Mouse (Mus musculus) lung, adult 18-20 months (tissue): ENCODE measurements around the gene Cln5.
A peak's percentile ranks its signal among the peaks of the same experiment; 100 is the strongest.

ENCODE experiments used
- DNase-seq, 2 experiments: peaks; one replicate each; pipeline ENCODE4 v3.0.0; 2022; ENCODE audit warnings: mixed read lengths in 2 of 2

The Cln5 gene

DNA sequence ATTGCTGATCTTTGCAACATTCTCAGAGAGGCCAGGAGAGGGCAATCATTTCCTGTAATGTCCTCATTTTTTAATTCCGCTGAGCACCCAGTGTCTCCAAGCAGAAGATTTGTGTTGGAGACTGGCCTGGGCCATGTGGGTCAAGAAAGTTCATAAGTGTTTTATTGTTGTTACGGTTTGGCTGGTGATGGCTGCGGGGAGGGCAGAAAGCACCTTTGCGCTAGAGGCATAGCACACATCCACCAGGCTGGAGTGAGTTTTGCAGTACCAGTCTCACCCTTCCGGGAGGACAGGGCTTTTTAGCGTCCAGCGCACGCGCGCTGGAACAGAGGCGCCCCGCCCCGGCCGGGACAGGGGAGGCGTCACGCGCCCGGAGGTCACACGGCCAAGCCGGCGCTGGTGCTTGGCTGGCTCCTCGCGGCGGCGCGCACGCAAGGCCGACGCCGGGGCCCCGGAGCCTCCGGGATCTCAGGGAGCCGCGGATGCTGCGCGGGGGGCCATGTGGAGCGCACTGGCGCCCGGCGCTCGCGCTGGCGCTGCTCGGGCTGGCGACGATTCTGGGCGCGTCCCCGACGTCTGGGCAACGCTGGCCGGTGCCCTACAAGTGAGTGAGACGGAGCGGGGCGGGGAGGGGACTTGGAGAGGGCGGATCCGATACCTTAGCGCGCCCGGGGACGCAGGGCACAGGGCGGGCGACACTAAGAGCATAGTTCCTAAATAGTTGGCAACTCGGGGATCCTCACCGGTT lies at the start of gene Cln5:
TSS of gene Cln5 (plus strand) at position 353 of the 748 bp plus-strand sequence.
- peak; percentile 95 to 97 for DNase-seq

DNA sequence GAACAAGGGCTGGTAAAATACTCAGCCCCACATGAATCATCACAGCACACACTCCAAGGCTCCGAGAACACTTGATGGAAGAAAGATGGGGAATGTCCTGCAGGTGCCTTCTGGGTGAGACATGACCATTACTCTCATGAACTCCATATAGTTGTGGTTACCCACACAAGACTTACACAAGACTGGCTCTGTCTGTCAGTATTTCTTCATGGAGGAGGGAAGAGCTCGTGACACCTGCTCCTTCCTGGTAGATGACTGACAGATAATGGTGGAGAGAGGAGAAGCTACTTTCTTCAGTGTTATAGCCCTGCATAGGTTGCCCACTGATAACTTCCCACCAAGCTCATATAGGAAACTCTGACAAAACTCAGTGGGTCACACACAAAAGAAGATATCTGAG lies 40.8 kb upstream of the Cln5 start:
- DNase-seq = no peak

DNA sequence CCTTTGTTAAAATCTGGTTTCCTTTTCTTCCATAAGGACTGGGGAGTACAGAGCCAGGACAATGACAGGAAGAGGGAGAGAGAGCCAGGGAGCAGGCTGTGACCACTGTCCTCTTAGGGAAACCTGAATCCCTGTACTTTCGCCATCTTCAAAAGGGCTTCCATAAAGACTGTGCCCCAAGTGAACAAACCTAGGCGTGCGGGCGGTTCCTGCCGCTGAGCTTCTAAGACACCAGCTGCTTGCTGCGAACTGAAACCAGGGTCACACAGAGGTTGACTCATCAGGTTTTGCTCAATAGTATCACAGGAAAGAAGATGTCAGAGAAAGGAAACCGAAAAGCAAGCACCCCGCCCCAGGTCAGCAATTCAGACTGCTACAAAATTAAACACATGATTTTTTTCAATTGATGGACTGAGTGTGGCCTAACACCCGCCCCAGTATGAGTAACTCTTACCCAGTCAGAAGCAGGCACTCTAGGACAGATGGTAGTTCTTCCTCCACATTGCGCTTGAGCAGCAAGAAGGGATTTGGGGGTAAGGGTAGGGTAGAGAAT lies 36.7 kb upstream of the Cln5 start:
- peak; percentile 39 to 40 for DNase-seq

DNA sequence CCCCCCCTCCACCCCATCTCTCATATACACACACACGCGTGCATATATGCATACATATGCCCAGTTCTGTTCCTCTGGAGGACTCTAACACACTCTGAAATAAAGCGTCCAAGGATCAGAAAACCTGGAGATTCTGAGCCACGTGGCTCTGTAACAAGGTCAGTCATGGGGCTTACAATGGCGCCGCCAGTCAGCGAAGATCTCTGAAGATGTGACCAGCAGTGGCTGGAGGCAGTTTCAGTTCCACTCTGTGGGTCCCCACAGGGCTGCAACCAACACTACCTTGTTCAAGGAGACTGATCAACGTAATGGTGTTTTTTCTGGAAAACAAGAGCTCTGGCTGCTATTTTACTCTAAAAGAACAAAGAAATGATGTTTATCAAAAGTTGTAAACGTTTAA lies 35.9 kb upstream of the Cln5 start:
- DNase-seq = peak in 1 of 2 experiments; percentile 29

DNA sequence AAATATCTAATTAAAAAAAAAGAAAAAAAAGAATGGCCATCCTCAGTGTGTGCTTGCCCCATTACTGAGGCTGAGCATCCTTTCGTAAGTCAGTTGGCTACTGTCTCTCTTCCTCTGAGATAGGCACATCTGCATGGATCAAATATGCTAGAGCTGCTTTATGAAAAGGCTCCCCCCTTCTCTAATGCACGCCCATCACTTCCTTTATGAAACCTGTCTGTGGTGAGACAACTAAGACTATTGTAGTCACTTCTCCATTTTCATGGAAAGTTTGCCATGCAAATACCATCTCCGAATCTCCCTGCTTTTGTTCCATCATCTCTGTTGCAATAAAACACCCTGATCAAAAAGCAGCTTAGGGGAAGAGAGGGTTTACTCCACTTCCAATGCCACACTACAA lies 33.0 kb upstream of the Cln5 start:
- no peak for DNase-seq

DNA sequence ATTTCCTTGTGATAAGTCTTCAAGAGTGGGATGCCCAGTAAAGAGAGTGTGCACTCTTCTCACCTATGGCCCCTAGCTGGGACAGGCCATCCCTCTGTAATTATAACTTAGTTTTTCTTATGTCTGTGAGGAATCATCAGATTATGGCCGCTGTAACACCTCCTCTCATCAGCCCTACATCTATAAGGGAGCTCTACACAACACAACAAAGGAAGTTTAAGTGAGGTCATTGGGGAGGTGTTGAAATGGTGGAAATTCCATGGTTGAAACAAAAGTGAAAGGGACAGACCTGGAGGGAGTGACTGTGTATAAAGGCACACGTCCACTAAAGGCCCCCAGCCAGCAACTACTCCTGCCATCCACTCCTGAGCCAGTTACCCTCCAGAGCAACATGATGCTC lies 23.3 kb upstream of the Cln5 start, which contains the start of gene Acod1:
TSS of gene Acod1 (plus strand) at position 301 of the 400 bp plus-strand sequence.
- no peak for DNase-seq

DNA sequence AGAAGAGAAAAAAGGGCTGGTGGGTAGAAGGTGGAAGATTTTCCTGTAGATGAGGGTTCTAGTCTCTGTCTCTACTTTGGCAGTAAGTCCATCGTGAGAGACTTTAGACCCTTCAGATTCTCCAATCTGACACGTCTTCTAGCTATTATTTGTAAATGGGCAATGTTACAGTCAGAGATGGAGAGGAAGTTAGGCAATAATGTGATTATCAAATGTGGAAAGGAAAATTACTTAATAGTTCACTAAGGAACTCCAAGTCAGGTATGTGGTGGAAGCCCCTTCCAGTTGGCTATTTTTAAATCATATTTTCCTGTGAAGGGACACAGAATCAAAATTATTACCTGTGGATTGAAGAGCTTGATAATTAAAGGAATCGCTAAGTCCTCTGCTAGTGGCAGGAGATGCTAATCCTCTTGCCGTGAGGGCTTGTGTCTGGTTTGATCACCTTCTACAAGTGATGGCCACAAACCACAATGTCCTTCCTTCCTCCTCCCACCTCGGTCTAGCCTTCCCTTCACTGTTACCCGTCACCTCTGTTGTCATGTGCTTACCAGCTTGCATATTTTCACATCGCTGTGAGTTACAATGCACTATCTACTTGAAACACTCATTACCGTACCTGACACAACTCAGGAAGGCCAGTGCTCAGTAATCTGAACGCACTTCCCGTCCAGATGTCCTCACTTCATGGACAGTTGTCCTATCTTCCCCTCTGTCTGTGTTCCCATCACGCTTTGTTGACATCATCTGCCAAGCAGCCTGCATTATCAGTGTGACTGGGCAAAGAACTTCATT lies 21.5 kb upstream of the Cln5 start:
- DNase-seq = no peak

DNA sequence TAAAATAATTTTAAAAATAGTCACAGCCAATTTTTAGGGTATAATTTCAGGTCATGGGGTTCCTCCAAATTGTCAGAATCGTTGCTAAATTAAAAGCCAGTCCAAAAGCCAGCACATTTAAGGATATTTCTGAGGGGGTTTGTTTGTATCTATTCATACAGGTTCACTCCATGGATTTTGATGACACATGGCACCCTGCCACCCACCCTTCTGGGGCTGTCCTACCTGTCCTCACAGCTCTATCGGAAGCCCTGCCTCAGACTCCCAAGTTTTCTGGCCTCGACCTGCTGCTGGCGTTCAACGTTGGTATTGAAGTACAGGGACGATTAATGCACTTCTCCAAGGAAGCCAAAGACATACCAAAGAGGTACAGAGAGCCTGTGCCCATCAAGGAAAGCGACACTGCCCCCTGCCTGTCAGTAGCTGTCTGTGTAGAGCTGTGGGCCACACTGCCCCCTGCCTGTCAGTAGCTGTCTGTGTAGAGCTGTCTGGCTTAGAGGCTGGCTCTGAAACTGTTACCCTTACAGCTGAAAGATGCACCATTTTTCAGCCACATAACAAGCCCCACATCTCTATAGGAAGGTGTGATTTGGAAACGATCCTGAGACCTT lies 18.8 kb upstream of the Cln5 start:
- DNase-seq = peak; percentile 79

DNA sequence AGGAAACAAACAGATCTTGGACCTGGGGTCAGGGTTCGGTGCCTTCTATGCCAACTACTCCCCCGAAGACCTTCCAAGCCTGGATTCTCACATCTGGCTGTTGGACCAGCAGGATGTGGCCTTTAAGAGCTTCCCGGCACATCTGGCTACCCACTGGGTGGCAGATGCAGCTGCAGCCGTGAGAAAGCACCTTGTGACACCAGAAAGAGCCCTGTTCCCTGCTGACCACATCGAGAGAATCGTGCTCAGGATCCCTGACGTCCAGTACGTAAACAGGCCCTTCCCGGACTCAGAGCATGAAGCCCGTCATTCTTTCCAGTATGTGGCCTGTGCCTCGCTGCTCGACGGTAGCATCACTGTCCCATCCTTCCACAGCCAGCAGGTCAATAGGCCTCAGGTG lies 15.3 kb upstream of the Cln5 start:
- no peak for DNase-seq

DNA sequence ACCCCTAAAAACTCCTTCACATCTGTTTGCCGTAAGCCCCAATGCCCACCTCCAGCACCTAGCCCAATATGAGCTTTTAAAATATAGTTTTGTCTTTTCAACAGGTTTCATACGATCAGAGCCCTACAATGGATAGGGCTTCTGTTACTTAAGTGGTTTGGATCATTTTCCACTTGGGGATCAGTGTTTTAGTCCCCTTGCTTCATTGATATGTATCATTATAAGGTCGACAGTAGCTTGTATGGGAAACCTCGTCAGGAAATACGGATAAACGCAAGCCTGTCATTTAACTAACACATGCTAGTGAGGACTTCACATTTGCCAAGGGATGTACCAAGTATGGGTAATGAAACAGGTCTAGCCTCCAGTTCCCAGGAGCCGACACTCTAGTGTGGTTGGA lies 13.4 kb upstream of the Cln5 start:
- no peak for DNase-seq

DNA sequence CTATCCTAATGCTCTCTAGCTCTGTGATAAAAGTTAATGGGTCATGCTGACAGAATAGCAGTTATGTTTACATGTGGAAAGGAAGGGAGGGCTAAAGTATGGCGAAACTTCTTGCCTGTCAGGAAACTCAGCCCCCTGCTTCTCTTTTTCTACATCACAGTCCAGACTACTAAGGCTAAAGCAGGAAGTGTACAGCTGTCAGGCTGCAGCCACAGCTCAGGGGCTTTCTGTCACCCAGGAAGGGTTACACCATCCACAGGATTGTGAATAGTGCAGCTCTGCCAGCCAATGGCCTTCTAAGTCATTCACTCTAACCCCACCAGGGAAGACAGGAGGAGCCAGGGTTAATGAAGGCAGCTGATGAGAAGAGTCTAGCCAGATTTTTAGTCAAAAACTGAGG lies 11.0 kb upstream of the Cln5 start:
- peak; percentile 45 to 52 for DNase-seq

DNA sequence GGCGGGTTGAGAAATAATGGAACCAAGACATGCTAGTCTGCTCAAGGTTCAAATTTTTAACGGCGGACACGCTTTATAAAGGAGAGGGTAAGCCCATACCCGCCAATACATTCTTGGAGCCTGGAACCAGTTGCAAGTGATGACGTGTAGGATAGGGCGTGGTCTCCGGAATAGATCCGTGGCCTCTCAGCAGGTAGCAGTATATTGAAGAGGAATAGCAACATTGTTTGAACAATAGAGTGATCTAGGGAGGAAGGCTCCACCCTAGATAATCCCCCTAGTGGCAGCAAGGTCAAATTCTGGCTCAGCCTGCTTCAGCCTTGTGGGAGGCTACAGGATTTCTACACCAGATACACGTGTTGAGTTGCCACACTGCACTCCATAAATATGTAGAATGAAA lies 10.5 kb upstream of the Cln5 start:
- DNase-seq = no peak

DNA sequence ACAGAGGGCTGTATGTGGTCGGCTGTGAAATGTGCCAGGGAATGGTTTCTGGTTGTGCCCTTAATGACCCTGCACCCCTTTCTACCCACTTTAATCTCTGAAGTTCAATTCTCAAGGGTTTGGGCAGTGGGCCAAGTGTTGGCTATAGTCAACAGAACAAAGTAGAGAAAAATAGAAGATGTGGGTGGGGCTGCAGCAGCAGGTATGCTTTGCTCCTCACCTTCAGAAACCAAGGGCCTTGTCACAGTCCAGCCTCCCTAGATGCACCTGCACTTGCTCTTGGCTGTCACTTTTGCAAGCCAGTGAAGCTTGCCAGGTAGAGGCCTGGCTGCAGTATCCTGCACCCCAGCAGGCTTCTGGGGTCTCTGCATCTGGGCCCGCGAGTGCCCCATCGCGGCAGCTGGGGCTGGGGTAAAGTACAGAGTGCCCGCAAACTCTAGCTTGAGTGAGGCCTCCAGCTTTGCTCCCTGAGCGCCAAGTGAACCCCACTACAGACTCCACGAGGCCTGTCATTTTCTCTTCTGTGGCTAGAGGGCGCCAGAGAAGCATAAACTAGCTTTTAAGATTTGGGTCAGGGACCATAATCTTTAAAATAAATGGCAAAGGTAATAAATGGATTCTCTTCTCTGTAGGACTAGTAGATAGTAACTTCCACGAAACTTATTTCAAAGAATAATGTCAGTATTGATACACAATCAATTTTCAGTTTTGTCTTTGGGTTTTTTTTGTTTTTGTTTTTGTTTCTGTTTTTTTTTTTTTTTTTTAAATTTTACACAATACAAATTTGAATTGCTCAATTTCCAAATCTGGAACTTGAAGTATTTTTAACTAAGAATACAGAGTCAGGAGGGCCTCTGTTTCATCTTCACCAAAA lies 4.5 kb upstream of the Cln5 start:
- peak; percentile 71 to 78 for DNase-seq

DNA sequence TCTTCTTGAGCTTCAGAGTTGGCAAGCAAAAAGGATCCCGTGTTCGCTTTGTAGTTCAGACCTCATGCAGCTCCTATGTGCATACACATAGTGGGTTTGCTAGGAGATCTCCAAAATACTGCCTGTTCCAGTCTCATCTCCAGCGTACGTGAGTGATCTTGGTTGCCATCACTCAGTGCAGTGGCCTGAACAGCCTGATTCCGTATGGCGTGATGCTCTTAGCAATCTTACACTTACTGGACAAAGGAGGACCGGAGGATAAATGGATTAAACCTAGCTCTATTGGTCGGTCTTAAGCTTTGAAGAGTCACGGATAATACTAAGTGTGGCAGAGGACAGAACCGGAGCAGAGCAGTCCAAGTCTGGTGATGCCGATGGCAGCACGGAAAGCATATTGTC lies 552 bp upstream of the Cln5 start:
- no peak for DNase-seq

DNA sequence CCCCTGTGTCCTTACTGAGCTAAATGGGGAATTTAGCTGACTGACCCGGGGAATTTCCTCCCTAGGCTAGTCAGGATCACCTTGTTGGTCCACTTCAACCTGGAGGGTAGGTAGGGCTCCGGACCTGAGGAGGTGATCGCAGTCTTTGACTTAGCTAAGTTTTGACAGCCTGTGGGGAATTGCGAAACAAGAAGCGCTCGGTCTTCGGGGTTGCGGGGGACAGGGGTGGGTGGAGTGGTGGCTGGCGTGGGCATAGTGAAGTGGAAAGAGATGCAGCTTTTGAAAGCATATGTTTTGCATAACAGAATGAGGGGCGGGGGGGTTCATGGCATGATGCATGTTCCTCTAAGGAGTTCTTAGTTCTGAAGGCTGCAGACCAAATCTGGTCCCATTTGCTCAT lies 774 bp downstream of the Cln5 start:
- DNase-seq = peak; percentile 61 to 77

DNA sequence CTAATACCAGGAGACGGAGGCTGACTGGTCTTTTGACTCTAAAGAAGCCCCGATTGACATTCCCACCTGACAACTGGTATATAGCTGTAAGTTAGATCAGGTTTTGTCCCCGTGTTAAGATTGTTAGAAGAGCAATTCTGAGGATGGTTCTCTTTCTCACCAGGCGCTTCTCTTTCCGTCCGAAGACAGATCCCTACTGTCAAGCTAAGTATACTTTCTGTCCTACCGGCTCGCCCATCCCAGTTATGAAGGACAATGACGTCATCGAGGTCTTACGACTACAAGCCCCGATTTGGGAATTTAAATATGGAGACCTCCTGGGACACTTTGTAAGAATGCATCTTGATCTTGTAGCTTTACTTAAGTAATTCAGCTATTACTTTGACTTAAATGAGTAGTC lies 1.5 kb downstream of the Cln5 start:
- no peak for DNase-seq

DNA sequence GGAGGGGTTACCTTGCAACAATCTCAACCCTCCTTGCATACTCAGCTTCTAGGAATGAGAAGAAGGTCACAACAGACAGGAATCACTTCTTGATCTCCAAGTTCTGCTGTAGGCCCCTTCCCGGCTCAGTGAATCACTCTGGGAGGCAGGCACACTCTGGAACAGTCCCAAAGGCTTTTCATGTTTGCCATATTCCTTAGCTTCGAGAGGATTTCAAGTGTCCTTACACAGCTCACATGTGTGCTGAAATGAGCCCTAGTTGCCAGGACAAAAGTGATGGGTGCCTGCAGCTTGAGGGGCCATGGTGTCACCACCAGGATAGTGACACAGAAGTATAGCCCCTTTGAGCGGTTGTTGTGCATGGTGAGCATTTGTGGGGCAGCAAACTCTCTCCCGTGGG lies 2.7 kb downstream of the Cln5 start:
- DNase-seq = peak; percentile 34 to 60

DNA sequence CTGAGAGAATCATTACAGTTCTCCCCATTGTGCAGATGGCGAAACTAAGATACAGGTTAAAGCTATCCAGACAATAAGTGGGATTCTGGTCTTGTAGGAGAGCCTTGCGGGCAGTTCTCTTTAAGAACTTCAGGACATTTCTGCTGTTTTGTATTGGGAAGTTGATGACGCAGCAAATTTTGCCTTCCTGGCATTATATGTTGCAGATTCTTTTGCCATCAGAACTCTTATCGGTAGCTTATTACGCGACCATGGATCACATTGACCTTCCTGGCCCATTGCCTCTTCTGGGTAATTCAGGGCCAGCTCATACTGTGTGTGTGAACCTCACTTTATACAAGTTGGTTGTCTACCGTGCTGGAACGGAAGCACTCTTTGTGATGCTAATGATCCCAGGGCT lies 3.8 kb downstream of the Cln5 start:
- no peak for DNase-seq

DNA sequence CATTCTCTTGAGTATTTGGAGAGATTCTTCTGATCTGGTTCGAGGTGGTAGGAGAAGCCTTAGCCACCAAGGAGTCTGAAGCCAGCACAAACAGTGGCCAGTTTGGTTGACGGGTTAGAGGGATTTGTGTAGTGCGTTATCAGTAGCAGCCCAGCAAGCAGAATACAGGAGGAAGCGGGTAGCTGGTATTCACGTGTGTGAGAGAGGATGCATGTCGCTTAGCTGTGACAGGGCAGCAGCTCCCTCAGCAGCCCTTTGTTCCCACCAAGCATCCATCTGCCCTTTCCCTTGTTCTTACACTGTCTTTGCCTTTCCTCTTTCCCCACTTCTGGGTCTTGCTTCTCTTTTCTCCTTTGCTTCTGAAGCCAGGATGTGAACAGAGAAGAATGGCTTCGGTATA lies 5.2 kb downstream of the Cln5 start:
- DNase-seq = no peak

DNA sequence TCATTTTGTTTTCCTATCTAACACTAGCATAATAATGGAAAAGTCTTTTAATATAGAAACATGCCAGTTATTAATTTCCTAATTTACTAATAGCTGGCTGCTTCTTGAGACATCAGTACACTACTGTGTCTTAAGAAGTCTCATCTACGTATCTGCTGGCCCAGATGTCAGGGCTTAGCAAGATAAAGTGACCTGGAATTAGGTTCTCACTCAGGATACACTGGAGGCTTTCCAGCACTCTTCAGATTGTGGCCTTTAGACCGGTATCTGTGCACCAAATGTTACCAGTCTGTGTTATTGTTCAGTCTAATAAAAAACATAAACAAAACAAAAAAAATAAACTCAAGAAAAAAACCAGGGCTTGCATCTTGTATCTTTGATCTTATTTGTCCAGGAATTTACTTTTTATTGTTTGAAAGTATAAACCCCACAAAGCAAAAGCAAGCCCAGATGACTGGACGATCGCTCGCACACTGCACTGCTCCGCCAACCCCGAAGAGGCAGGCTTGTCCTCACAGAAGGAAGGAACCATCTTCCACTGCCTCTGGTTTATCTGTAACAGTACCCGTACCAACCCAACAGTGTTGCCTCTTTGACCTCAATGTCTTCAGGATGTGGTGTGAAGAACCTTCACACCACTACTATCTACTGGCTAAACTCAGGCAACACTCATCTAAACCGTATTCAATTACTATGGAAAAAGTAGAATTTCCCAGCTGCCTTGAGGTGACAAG lies 7.4 kb downstream of the Cln5 start:
- no peak for DNase-seq

DNA sequence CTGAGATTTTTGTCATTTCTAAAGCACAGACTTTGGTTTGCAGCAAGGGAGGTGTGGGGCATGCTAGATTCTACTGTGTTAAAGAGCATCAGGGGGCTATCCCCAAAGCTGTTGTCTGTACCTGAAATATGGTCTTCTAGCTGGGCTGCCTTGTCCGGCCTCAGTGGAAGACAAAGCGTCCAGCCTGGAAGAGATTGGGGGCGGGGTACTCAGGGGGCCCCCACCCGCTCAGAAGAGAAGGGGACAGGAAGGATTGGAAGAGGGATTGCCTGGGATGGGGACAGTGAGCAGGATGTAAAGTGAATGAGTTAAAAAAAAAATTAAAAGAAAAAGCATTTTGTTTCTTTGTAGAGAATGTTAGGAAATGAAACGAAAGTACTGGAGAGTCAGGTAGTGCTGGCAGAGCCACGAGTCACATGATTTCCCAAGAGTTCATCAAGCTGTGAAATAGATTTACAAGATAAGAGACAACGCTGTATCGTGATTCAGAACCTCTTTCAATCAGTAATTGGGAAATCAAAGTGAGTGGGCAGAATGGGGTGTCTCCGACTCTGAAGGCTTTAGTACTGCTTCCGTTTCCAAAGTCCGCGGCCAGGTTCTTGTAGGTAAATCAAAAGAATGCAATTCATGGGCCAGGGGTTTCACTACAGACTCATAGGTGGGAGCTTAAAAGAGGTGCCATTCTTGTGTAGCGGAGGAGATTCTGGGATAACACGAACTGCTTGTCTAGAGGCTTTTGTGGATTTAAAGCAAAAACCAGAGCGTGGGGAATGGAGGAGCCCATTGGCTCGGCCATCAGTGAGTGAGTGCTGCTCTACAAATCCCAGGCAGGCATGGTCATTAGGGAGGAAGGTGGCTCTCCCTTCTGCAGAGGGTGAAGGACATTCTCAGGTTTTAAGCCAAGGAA lies 8.2 kb downstream of the Cln5 start:
- DNase-seq = no peak
